In the genomic region with DNA sequence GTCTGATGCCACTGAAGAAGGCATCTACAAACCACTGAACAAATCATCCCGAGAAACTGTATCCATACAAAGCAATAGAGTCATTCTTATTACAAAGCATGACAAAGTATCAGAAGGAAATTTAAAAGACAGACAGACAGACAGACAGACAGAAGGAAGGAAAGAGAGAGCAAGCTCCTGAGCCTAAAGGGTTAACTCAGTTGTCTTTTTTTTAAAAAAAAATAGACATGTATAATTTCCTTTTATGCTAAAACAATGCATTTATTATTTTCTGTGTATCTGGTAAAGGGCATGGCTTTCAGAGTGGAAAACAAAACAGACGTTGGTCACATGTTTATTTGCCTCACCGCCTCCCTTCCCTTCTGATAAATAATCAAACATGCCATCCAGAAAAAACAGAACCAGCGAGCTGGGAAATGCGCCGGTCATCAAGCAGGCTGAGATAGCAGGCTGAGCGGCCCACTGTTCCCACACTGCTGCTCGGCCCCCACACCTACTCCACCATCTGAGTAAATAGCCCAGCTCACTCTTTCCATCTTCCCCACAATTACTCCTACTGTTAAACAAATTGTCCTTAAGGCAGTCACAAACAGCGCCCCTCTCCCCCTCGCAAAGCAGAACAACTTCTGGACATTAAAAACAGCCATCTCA, we compare ENCODE assay signal across 7 mouse cellular contexts.
DNase-seq lines count a peak whose midpoint lies in the region; ATAC-seq and TF ChIP-seq lines count a peak whose summit lies in the region.

No protein-coding gene starts in this region.

- H3K27ac ChIP-seq in spleen, adult 2 months (ENCODE audit: insufficient read depth, low read length): peak overlapping the region; percentile 52
- H3K27ac ChIP-seq in embryonic facial prominence, embryonic 12.5 days: no peak overlapping the region
- H3K27ac ChIP-seq in hindbrain, embryonic 13.5 days: no peak overlapping the region
- peak overlapping the region; percentile 75 for H3K27ac ChIP-seq in liver, postnatal 0 days (ENCODE audit: low read depth)

- no peak for TF ChIP-seq POLR2A in spleen, adult 2 months (IDR thresholded peaks at IDR 0.05; ENCODE audit: low read depth, low read length)

- peak overlapping the region; percentile 43 for H3K4me3 ChIP-seq in spleen, adult 2 months (ENCODE audit: extremely low read depth, insufficient read depth, insufficient read length)
- 0 out of 2 replicates have a peak overlapping the region, but pooled peaks have one; percentile 5 for H3K4me3 ChIP-seq in embryonic facial prominence, embryonic 12.5 days
- H3K4me3 ChIP-seq in hindbrain, embryonic 13.5 days: no peak overlapping the region
- peak overlapping the region; percentile 45 for H3K4me3 ChIP-seq in liver, postnatal 0 days (ENCODE audit: low read depth, low read length)

- DNase-seq in spleen, adult 2 months (ENCODE audit: low read depth in 1 of 2, low spot score in 2 of 2): no peak
- no peak for DNase-seq in spleen, adult 18-20 months
- peak; percentile 36 for DNase-seq in liver, postnatal 0 days
- no peak for DNase-seq in ovary, postnatal 10 days (ENCODE audit: low spot score)
- no peak for DNase-seq in adrenal gland, postnatal 36 days

- TF ChIP-seq EP300 in liver, postnatal 0 days (IDR thresholded peaks at IDR 0.05; ENCODE audit: low read depth): peak; percentile 7; the same call in 1 of the 2 replicates

- H3K36me3 ChIP-seq in spleen, adult 2 months (ENCODE audit: control insufficient read depth, insufficient read depth, low read length): peaks cover 3% of the 10 kb centered on the region; the same call in 1 of the 2 replicates
- H3K36me3 ChIP-seq in embryonic facial prominence, embryonic 12.5 days: no peaks in the 10 kb centered on the region
- no peaks in the 10 kb centered on the region for H3K36me3 ChIP-seq in hindbrain, embryonic 13.5 days
- H3K36me3 ChIP-seq in liver, postnatal 0 days (replicated peaks; ENCODE audit: insufficient read depth, low read length): no peaks in the 10 kb centered on the region

- 55% methylated on average over 10 of the region's 10 CpGs for WGBS in spleen, adult 2 months
- WGBS in embryonic facial prominence, embryonic 12.5 days: 19% methylated on average over 10 of the region's 10 CpGs
- 24% methylated on average over 10 of the region's 10 CpGs for WGBS in hindbrain, embryonic 13.5 days
- WGBS in liver, postnatal 0 days (ENCODE audit: insufficient replicate concordance): 12% methylated on average over 10 of the region's 10 CpGs

- peak overlapping the region; percentile 49 for H3K4me2 ChIP-seq in embryonic facial prominence, embryonic 12.5 days (replicated peaks)
- H3K4me2 ChIP-seq in hindbrain, embryonic 13.5 days: peak overlapping the region; percentile 23
- peak overlapping the region; percentile 73 for H3K4me2 ChIP-seq in liver, postnatal 0 days (ENCODE audit: low read depth, low read length)

- no peaks in the 10 kb centered on the region for H3K27me3 ChIP-seq in spleen, adult 2 months (ENCODE audit: control insufficient read depth, insufficient read depth, low read length)
- no peaks in the 10 kb centered on the region for H3K27me3 ChIP-seq in embryonic facial prominence, embryonic 12.5 days
- H3K27me3 ChIP-seq in hindbrain, embryonic 13.5 days: peaks cover 26% of the 10 kb centered on the region
- H3K27me3 ChIP-seq in liver, postnatal 0 days (ENCODE audit: insufficient read depth, low read length): no peaks in the 10 kb centered on the region

- peaks cover 8% of the 10 kb centered on the region; the same call in 1 of the 2 replicates for H3K4me1 ChIP-seq in spleen, adult 2 months (ENCODE audit: control insufficient read depth, insufficient read depth, insufficient read length)
- peaks cover 42% of the 10 kb centered on the region for H3K4me1 ChIP-seq in embryonic facial prominence, embryonic 12.5 days
- H3K4me1 ChIP-seq in hindbrain, embryonic 13.5 days (replicated peaks): peaks cover 39% of the 10 kb centered on the region
- H3K4me1 ChIP-seq in liver, postnatal 0 days (ENCODE audit: insufficient read depth): peaks cover 26% of the 10 kb centered on the region

- H3K9ac ChIP-seq in embryonic facial prominence, embryonic 12.5 days: no peak overlapping the region
- no peak overlapping the region for H3K9ac ChIP-seq in hindbrain, embryonic 13.5 days
- H3K9ac ChIP-seq in liver, postnatal 0 days (replicated peaks): peak overlapping the region; percentile 44; the same call in 1 of the 2 replicates

- no peaks in the 10 kb centered on the region for H3K9me3 ChIP-seq in embryonic facial prominence, embryonic 12.5 days
- H3K9me3 ChIP-seq in hindbrain, embryonic 13.5 days: no peaks in the 10 kb centered on the region
- H3K9me3 ChIP-seq in liver, postnatal 0 days (ENCODE audit: low read length): no peaks in the 10 kb centered on the region

- no peak for TF ChIP-seq CTCF in spleen, adult 2 months (IDR thresholded peaks at IDR 0.05; ENCODE audit: extremely low read depth, insufficient read depth, insufficient read length, insufficient replicate concordance)
- no peak for TF ChIP-seq CTCF in liver, postnatal 0 days (IDR thresholded peaks at IDR 0.05; ENCODE audit: low read depth)

- no peak for ATAC-seq in embryonic facial prominence, embryonic 12.5 days (ENCODE audit: insufficient number of reproducible peaks, insufficient read depth, low FRiP score, low TSS enrichment)
- ATAC-seq in hindbrain, embryonic 13.5 days (ENCODE audit: low FRiP score): no peak
- ATAC-seq in liver, postnatal 0 days: peak; percentile 14; the same call in 1 of the 2 replicates

Comparison
In these comparisons a context has a peak if more than half of its experiments do, and no peak if none do; other contexts are left out.
1. H3K27ac ChIP-seq: peak in spleen, adult 2 months (single experiment) and liver, postnatal 0 days (single experiment); none in embryonic facial prominence, embryonic 12.5 days (single experiment) and hindbrain, embryonic 13.5 days (single experiment).
2. H3K4me2 ChIP-seq: peak in every context shown above with its lines; median percentile 73 in liver, postnatal 0 days; 49 in embryonic facial prominence, embryonic 12.5 days; 23 in hindbrain, embryonic 13.5 days.